Mouse (Mus musculus) gonadal fat pad, adult 2 months (tissue): Measurements from ENCODE around the gene Celsr1. TPM values are rescaled to one million over a fixed set of nuclear protein-coding genes. Genes with fewer than 3 reads are reported as not detected.

Experiments used
- DNase-seq: peaks from one replicate; pipeline ENCODE4 v3.0.0-alpha.2; 2012; ENCODE audit warnings: low read depth
- polyA plus RNA-seq: library from polyadenylated mRNA; depleted of rRNA; stranded (reverse); fragments of >200 nt; gene quantifications from 2 replicates; pipeline ENCODE4 v1.2.3, GENCODE M21; 2012

Celsr1 gene
- polyA plus RNA-seq, 1 experiment = 6.4 TPM

GRCm38 (mm10) chr15:86034781-86035360 lies 1.3 kb upstream of the Celsr1 start:
- no peak for DNase-seq

DNA sequence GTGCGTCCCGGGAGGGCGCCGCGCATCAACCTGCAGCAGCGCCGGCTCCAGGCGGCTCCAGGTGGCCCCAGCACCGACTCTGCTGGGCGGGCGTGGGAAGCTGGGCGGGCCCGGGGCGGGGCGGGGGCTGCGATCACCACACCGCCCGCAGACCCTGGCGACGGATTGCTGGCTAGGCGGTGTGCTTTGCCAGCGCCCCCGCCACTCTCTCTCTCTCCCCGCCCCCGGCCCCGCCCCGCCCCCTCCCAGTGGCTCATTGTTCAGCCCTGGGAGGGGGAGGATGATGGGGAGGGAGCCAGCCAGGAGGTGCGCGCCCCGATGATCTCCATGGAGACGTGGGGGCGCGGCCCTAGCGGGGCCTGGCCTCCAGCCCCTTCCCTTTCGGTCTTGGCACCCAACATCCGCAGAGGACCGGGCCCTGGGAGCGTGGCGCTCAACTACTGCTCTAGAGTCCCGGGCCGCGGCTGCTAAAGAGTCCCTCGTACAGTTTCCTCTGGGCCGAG lies 495 bp upstream of the Celsr1 start:
- no peak for DNase-seq

DNA sequence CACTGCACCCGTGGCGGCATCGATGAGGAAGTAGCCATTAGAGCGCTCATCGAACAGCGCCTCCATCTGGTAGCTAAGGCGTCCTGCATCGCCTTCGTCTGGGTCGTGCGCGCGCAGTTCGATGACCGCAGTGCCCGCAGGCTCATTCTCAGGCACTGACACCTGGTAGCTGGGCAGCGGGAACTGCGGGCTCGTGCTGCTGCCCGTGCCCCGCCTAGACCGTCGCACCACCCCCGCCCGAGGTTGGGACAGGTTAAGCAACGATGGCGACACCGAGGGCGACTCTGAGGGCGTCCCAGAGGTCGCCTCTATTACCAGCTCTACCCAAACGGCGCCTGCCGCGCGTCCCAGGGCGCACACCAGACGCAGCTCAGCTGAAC lies 776 bp downstream of the Celsr1 start:
- no peak for DNase-seq

GRCm38 (mm10) chr15:86029981-86030380 lies 3.6 kb downstream of the Celsr1 start:
- no peak for DNase-seq

- no peak for DNase-seq
These were observed 5.7 kb downstream of the Celsr1 start for GRCm38 (mm10) chr15:86027871-86028270.

DNA sequence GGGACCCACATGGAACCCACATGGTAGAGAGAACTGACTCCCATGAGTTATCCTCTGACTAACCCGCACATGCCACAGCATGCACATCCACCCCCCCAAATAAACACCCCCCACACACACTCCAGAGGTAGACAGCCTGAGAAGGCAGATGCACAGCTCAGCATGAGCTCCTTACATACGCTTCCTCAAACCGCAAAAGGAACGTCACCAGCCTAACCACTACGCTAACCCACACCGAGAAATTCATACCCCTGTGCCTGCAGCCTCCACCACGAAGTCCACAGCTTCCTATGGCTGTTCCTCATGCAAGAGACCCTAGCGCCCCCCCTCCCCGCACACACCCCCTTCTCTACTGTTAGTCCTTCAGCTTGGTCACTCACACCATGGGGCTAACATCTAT lies 11.6 kb downstream of the Celsr1 start:
- no peak for DNase-seq

DNA sequence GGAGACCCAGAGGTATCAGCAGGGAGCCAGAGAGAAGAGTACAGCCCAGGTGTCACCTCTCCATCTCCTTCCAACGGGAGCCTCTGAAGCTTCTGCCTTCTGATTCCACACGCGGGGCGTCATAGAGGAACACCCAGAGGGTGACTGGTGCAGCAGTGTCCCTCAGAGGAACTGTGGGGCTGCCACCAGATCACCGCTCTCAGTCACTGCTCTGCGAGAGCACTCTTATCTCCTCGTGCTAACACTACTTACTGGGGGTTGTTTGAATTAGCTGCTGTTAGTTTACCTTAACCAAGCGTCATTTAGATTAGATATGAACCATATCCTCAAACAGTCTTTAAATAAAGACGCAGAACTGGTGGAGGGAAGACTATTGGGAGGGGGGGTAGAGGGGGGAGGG lies 12.3 kb downstream of the Celsr1 start:
- no peak for DNase-seq

DNA sequence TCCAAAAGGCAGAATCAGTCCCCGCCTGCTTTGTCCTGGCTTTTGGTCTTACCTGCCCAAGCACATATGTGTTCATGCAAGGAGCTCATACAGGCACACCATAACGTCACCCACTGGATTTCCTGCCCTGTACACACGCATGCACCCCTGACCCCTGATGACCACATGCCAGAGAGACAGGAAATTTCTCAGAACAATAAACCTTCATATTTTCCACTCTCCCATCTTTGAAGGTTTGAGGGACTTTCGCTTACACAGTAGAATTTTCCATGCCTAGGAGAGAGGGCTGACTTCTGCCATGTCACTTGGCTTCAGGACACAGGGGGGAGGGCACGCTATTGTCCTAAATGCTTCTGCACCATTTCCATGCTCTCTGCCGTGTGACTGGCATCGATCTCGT lies 13.6 kb downstream of the Celsr1 start:
- DNase-seq = no peak

DNA sequence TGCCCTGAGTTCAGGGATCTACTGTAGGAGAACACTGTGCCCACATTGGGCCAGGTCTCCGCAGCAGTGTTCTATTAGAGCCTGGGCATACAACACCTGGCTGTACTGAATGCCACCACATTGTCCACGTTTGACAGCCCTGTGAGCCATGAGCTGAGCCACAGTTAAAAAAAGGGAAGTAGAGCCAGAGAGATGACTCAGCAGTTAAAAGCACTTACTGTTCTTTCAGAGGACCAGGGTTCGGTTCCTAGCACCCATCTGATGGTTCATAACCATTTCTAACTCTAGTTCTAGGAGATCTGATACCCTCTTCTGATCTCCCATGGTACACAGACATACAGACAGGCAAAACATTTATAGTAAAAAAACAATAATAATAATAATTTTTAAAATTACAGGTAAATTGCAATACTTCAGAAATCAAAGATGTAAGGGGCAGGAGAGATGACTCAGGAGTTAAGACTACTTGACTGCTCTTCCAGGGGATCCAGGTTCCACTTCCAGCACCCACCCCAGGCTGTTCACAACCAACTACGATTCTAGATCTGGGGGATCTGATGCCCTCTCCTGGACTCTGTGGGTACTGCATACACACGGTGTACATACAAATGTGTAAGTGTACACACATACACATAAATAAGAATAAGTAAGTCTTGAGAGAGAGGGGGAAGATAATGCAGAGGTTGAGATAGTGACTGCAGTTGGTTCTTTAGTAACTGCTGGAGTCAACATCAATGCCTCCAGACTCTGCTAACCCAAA lies 14.6 kb downstream of the Celsr1 start:
- no peak for DNase-seq

- DNase-seq = no peak
These were observed 16.2 kb downstream of the Celsr1 start for GRCm38 (mm10) chr15:86017336-86017735.

DNA sequence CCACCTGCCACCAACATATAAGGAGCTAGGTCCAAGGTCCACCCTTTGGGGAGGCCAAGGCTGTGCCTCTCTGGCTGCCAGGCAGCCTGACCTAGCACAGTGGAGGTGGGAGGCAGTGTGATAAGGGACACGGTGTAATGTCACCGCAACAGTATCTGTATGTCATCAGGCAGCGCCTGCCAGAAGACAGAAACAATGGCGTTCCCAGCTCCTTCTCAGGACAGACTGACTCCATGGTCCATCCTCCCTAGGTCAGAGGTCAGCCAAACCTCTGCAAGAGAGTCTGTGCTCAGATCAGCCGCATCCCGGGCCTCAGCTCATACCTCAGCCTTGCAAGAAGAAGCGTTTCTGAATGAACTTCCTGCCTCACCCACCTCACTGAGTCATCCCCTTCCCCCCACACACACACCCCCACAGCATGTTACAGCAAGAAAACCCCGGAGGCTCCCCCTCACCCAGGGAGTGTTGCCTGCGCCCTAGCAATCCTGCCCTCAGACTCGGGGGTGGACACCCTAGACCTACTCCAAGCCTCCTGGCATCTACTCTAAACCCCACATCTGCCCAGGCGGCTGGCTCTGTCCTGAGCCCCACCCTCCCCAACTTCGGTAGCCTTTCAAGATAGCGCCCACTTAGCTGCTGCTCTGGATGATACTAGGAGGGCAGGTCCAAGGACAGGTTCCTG lies 17.6 kb downstream of the Celsr1 start:
- DNase-seq = no peak

DNA sequence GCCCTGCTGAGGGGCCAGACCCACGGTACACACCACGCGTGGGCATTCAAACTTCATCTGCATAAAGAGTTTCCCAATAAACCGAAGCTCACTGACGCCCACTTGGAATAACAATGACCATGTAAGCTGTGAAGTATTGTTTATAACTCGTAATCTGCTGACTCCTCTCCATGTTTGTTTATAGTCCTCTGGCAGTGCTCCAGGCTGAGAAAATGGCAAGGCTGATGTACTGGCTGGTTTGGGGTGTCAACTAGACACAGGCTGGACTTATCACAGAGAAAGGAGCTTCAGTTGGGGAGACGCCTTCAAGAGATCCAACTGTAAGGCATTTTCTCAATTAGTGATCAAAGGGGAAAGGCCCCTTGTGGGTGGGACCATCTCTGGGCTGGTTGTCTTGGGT lies 18.6 kb downstream of the Celsr1 start:
- no peak for DNase-seq

DNA sequence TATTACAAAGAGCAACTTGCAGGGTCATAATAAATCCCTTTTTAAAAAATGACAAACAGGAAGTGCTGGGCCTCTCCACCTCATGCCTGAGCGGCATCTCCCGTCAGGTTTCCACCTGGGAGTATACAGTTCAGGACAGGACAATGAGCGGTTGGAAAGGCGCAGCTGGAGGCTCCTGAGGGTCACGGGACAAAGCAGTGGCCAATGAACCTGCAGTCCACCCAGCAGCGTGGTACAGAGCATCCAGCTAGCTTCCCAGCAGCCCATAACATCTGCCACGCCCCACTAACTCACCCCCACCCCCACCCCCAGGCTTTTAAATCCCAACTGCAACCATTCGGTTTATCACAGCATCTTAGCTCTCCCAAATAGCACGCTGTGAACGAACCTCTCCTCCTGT lies 19.9 kb downstream of the Celsr1 start:
- DNase-seq = no peak

DNA sequence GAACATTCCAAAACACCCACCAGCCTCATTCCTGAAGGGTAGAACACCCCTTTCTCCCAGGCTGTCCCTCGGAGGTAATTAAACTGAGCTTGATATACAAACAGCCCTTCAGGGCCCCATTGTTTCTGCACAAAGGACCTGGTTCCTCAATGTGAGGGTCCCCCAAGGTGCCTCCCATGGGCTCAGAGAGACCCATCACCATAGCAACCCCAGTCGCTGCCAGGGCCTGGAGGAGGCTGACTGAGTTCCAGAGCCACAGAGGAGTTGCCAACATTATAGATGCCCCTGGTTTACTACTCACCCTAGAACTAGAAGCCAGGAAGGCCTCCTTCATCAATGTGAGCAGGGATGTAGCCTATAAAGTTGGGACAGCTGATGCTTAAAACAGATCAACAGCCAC lies 20.4 kb downstream of the Celsr1 start:
- DNase-seq = no peak

- no peak for DNase-seq
These were observed 25.9 kb downstream of the Celsr1 start for GRCm38 (mm10) chr15:86007690-86008121.

GRCm38 (mm10) chr15:86005691-86006525 lies 27.7 kb downstream of the Celsr1 start:
- DNase-seq = no peak

DNA sequence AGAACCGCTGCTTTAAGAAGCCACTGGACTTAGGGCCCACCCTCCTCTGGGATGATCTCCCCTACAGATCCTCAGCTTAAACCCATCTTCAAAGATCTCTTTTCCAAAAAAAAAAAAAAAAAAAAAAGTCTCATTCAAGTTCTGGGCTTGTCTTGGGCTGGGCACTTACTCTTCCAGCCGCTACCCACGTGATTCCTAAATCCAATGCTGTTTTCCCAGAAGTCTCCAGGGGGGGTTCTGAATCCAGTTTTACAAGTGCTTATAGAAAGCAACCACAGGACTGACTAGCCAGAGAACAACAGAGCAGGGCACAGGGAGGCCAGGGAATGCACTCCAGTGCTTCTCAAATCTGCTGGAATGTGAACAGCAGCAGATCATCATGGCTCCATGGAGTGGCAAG lies 29.5 kb downstream of the Celsr1 start:
- no peak for DNase-seq

DNA sequence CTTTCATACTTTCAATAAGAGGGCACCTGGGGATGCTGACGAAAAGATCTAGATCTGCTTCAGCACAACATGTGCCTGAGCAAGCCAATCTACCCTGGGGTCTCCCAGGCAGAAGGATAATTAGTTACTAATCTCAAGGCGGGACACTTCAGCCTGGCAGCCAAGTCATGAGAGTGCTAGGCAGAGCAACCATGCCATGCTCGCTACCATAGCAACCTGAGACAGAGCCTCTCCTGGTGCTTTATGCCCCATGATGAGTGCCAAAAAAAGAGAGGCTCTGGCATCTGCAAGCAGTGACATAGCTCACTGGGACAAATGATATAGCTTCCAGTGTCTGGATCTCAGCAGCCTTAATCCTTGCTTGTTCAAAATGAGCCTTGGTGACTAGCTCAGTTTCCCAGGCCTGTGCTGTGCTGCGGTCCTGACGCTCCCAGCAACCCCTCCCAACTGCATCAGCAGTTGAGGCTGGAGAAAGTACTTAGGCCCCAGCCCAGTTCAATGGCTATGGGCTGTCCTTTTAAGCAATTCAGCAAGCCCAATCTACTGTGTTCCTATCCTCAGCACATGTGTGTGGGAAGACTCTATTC lies 32.8 kb downstream of the Celsr1 start:
- no peak for DNase-seq

- DNase-seq = no peak
These were observed 34.9 kb downstream of the Celsr1 start for GRCm38 (mm10) chr15:85998525-85999230.

DNA sequence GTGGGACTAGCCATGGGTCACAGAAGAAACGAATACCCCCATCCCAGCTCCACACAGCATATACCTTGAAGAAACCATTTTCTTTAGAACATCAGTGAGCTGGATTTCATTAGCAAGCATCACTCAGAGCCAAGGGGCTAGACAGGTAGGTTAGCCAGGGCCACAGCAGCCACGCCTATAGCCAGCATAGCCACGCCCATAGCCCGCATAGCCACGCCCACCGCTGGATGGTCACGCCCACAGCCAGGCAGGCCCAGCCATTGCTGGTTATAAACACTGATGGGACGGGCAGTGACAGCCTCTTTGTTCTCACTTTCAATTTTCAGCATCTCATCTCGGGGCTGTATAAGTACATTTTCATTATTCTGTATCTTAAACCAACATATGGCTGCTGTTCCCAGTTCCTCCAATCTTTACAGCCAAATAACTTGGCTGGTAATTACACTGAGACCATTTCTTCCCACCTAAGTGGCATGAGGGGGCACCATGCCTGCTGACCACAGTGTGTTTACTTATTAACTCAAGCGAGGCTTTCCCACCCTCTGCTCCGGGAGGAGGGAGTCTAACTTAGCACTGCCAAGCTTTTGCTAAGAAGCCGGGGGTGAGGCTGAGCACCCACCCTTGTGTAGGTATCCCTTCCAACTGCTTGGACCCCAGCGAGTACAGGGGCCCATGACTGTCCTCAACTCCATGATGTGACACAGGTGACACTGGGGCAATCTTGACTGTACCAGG lies 37.4 kb downstream of the Celsr1 start:
- no peak for DNase-seq
